Mouse (Mus musculus) thymus, postnatal 36 days (tissue): Measurements from ENCODE around the gene Nxf1.
A peak's percentile ranks its signal among the peaks of the same experiment; 100 is the strongest.
"Not testable (repeated sequence)": the region's sequence is repeated elsewhere in the genome, so short reads cannot be mapped to it uniquely, and the experiment has no call there.

Experiments
- DNase-seq, 2 experiments: peaks; one replicate each; pipeline ENCODE4 v3.0.0; 2022; ENCODE audit warnings: mixed read lengths in 2 of 2

Gene Nxf1

GRCm38 (mm10) chr19:8724392-8724791, 32.5 kb upstream of the Nxf1 start:
- DNase-seq: no peak

DNA sequence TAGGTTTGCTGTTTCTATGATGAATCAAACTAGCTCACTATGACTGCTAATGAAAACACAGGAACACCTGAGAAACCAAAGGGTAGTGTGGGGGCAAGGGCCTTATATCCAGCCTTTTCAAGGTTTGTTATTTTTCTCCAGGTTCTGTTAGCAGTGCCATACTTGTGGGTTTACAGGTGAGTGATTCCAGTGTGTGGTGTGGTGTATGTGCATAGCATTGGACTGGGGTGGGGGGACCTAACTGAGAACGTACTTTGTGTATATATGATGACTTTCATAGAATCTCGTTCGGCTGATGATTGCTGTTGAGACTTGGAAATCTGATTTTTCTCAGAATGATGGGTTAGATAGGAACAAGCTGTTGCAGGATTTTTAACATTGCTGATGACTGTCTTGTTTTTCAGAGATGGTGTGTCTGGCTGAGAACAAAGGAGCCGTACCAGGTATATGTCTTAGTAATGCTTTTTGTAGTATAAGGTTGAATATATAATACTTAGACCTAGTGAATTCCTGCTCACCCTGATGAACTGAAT, 31.7 kb upstream of the Nxf1 start:
- DNase-seq: no peak

GRCm38 (mm10) chr19:8726609-8727390, 30.1 kb upstream of the Nxf1 start:
- no peak for DNase-seq

DNA sequence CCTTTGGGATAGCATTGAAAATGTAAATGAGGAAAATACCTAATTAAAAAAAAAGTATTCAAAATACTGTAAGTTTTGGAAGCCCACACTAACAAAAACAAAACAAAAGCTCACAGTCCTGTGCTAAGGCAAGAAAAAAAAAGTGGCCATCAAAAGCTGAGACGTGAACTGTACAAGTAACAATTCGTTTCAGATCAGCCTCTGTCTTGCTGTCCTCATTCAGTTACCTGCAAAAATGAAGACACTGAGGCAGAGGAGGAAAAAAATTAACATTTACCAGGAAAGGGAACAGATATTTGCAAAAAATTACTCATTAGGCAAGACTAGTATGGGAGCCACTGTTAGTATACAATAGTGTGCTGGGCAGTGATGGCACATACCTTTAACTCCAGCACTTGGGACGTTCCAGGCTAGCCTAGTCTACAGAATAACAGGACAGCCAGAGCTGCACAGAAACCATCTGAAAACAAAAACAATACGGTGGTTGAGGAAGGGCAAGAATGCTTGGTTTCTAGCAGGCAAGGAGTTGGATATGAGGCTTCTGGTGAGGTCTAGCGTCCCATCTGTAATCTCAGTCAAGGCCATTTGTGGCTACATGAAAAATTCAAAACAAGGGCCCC, 29.3 kb upstream of the Nxf1 start:
- no peak for DNase-seq

DNA sequence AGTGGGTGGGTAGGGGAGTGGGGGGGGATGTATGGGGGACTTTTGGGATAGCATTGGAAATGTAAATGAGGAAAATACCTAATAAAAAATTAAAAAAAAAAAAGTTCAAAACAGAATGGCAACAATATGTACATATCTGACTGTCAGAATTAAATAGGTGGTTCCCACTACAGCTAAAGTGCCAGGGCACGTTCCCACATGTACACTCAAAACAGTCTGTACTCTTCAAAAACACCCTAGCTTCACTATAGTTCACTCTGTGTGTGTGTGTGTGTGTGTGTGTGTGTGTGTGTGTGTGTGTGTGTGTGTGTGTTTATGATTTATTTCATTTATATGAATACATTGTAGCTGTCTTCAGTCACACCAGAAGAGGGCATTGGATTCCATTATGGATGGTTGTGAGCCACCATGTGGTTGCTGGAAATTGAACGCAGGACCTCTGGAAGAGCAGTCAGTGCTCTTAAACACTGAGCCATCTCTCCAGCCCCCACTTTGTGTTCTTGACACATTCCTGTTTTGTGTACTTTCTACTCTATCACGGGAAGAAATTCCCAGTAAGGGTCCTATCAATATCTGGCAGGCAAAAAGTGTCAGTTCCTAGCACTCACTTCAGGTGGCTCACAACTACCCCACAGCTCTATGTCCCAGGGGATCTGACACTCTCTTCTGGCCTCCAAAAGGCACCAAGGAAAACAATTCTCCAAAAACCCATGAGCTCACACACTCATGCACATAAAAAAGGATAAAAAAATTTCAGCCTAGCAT, 28.4 kb upstream of the Nxf1 start:
- not testable (repeated sequence) for DNase-seq

GRCm38 (mm10) chr19:8734334-8734733, 22.5 kb upstream of the Nxf1 start:
- DNase-seq: no peak

GRCm38 (mm10) chr19:8735389-8736159, 21.3 kb upstream of the Nxf1 start, which contains the start of gene Wdr74:
TSS of gene Wdr74 (plus strand) at chr19:8735827.
- DNase-seq: peak; percentile 90 to 91

DNA sequence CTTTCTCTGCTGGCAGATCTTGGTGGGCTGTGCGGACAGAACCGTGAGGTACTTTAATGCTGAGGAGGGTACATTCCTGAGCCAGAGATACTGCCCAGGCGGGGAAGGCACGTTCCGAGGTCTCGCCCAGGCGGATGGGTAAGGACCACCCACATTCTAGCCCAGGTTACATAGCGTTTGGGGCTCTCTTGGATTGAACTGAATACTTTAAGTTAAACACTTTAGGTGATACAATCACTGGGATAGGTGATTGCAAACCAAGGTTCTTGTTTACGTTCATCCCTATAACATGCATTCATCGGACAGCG, 20.8 kb upstream of the Nxf1 start:
- DNase-seq: no peak

DNA sequence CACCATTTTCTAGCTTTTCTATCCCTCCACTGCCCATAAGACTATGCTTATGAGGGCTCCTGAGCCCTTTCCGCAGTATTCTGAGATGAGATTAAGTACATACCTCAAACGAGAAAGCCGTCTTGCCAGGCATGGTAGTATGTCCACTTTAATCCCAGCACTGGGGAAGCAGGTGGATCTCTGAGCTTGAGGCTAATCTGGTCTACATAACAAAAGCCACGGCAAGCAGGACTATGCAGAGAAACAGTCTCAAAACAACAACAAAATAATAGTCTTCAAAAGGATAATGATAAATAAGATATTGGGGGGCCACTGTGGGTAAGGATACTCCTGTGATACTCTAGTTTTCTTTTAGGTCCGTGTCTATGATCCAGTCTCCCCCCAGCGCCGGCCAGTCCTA, 18.0 kb upstream of the Nxf1 start:
- no peak for DNase-seq

DNA sequence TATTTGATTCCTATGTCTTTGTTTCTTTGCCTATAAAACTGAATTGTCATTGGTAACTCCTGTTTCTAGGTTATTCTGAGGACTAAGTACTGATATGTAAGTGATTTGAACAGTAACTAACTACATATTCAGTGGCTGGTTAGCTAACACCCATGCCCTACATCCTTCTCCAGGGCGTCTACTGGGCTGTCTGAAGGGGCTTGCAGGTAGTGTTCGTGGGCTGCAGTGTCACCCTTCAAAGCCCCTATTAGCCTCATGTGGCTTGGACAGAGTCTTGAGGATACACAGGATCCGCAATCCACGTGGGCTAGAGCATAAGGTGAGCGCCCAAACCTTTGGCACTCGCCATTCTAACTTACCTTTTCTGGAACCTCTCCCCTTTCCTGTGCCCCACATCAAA, 17.2 kb upstream of the Nxf1 start:
- no peak for DNase-seq

DNA sequence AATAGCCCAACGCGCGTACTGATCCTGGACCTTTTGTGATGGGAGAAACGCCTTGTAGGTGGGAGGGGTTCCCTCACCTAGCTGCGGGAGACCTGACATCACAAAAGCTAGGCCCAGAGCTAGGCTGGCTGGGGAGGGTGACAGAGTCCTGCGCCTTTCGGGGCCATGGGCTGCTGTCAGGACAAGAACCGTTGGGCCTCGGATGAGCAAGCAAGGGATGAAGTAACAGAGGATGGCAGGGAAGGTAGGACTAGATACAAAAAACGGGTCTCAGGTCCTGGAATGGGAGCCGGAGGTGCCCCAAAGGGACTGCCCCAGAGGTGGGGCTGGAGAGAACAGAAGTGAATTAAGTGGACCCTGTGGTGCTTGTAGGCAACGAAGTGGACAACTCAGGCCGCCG, 16.3 kb upstream of the Nxf1 start, which contains the start of gene 1700092M07Rik:
TSS of gene 1700092M07Rik (plus strand) at position 116 of the 400 bp plus-strand sequence.
- DNase-seq: peak in 1 of 2 experiments; percentile 32

DNA sequence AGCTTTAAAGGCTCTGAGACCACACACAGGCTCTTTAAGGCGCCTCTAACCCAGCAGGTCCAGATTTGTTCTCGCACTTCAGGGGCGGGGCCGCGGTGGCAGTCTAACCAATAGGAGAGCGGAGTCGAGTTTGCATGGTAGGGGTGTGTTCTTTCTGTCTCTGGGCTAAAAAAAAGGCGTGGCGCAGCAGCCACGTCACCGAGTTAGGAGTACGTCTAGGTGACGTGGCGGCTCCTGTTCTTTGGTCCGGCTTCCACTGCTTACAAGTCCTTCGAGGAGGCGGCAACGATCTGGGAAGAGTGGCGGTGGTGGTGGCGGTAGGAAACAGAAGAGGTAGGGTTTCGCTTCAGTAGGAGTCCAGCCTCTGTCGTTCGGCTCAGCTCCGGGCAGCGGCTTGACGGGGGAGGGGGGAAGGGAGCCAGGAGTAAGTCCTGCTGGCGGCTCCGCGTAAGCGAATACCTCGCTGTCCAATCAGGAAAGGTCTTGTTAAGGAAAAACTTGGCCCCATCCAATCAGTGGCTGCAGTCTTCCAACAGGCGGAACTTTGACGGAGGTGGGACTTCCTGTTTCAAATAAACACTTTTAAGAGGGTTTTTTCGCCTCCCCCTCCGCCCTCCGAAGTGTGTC, 15.5 kb upstream of the Nxf1 start, which contains the start of gene Stx5a:
TSS of gene Stx5a (plus strand) at position 171 of the 627 bp plus-strand sequence.
- peak; percentile 91 to 95 for DNase-seq

- DNase-seq: peak in 1 of 2 experiments; percentile 28
Measured at GRCm38 (mm10) chr19:8742176-8742575, 14.7 kb upstream of the Nxf1 start.

GRCm38 (mm10) chr19:8745382-8745781, 11.5 kb upstream of the Nxf1 start:
- no peak for DNase-seq

DNA sequence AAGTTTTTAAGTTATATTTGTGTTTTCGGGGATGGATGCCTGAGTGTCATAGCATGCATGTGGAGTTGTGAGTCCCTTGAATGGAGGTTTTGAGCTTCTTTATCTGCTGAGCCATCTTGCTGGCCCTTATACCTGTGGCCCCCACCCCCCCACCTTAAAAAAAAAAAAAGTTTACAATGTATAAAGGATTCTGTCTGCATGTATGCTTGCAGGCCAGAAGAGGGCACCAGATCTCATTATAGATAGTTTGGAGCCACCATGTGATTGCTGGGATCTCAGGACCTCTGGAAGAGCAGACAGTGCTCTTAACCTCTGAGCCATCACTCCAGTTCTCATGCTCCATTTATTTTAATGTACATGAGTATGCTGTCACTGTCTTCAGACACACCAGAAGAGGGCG, 9.5 kb upstream of the Nxf1 start:
- no peak for DNase-seq

DNA sequence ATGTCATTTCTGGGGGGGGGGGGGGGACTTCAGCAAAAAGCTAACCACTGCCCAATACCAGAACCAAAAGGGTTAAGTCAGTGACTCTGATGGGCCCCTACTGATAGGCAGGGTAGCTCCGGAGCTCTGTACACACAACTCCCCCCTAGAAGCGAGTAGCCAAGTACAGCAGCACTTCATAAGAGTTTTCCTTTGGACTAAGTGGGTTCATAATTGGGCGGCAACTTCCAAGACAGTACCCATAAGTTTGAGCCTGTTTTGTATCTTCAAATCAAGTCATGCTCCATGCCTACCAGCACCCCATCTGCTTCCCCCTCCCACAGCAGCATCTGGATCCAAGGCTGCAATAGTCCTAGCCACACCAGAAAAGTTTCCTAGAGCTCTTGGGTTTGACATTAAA, 1.2 kb upstream of the Nxf1 start:
- no peak for DNase-seq

GRCm38 (mm10) chr19:8757471-8757998, 662 bp downstream of the Nxf1 start:
- no peak for DNase-seq

GRCm38 (mm10) chr19:8758899-8759298, 2.0 kb downstream of the Nxf1 start:
- DNase-seq: no peak

DNA sequence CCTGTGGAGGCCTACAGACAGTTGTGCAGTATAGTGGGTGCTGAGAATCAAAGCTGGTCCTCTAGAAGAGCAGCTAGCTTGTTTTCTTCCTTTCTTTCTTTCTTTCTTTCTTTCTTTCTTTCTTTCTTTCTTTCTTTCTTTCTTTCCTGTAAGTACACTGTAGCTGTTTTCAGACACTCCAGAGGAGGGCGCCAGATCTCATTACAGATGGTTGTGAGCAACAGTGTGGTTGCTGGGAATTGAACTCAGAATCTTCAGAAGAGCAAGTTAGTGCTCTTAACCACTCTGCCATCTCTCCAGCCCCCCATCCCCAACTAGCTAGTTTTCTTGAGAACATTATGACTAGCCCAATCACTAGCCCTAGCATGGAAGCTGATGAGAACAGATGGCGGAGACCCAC, 3.9 kb downstream of the Nxf1 start:
- no peak for DNase-seq

DNA sequence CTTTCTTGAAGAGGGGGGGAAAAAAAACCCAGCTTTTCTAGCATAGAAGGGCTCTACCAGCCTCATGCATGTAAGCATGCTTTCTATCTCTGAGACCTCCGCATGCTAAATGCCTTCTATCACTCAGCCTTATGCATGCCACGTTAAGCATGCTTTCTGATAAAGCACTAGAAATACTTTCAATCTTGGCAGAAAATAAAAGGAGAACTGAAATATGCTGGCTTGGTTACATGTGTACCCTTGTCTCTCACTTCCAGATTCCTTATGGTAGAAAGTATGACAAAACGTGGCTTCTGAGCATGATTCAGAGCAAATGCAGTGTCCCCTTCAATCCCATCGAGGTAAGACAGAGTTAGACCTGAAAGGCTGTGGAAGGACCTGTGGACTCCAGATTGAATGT, 6.4 kb downstream of the Nxf1 start:
- DNase-seq: no peak

GRCm38 (mm10) chr19:8765562-8765961, 8.7 kb downstream of the Nxf1 start:
- DNase-seq: no peak
